Mouse (Mus musculus) lung, adult 18-20 months (tissue): ENCODE results near the gene Vrk1.

Experiments used
- DNase-seq, 2 experiments: peaks; one replicate each; pipeline ENCODE4 v3.0.0; 2022; ENCODE audit warnings: mixed read lengths in 2 of 2

Gene Vrk1

GRCm38 (mm10) chr12:106010065-106010915 is at the start of gene Vrk1:
TSS of gene Vrk1 (plus strand) at chr12:106010228.
- peak; percentile 98 for DNase-seq

DNA sequence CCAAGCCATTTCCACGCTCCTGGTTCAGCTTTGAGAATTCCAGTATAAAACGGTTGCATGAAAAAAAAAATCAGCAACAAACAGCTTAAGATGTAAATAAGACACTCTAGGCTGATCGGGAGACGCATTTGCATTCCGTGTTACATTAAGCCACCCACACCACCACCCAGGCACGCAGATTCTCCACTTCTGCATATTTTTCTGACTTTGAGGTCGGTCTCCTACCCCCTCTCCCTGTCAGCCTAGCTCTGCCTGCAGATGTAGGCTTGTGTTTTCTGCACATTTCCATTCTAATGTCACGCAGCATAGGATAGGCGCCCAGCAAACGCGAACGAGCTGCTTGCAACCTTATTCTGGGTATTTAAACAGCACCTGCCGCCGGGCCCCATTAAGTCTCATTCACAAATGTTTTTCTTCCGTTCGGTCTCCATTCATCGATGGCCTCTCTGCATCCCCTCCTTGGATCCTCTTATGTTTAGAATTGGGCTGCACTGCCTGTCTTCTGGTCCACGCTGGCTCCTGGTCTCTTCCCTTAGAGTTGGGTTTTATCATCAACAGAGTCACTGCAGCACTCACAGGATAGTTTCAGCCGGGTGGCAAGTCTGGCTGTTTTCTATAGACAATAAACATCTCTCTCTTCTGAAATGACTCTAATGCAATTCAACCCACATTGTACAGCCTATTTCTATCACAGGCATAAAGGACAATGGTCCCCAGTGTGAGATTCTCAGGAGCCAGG is 49.3 kb upstream of the Vrk1 start:
- DNase-seq = no peak

DNA sequence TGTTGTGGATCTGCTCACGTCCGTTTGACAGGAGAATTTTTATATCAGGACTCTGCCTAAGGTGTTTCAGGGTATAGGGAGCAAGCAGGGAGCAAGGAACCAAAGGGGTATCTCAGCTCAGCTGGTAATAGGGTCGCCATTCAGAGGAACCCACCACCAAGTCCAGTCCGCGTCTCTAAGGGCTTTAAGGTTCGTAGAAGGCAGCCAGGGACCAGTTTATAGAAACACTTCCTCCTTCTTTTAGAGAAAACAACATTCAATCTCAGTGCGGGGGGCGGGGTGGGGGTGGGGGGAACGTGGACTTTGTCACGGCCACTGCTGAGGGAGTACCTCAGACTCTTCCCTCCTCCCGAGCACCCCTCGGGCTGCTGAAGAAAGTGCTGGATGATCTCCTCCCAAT is 48.4 kb upstream of the Vrk1 start:
- no peak for DNase-seq

- DNase-seq = peak; percentile 80 to 83
Observed at GRCm38 (mm10) chr12:105962103-105963011, 47.7 kb upstream of the Vrk1 start.

DNA sequence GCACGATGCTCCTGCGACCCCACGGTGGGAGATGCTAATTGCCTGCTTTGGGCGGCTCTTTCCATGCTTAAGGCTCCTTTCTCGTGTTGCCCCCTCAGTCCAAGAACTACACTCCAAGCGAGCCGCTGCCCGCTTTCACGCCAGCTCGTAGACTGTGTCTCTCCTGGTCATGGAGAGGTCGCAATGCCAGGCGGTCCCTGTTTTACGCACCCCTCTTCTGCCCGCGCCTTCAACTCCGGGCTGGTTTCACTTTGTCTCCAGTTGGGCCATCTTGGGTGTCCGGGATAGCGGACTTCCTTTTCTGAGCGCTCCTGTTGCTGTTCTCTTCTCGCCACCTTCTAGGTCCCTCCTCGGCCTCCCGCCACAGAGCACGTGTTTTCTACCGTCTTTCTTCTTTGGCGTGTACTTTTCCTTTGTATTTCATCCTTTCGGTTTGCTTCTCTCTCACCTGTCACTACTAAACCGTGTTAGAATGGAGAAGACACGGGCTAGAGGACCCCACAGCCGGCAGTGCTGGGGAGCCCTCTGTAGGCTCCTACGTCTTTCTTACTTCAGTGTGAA is 46.9 kb upstream of the Vrk1 start:
- DNase-seq = peak; percentile 32 to 33

DNA sequence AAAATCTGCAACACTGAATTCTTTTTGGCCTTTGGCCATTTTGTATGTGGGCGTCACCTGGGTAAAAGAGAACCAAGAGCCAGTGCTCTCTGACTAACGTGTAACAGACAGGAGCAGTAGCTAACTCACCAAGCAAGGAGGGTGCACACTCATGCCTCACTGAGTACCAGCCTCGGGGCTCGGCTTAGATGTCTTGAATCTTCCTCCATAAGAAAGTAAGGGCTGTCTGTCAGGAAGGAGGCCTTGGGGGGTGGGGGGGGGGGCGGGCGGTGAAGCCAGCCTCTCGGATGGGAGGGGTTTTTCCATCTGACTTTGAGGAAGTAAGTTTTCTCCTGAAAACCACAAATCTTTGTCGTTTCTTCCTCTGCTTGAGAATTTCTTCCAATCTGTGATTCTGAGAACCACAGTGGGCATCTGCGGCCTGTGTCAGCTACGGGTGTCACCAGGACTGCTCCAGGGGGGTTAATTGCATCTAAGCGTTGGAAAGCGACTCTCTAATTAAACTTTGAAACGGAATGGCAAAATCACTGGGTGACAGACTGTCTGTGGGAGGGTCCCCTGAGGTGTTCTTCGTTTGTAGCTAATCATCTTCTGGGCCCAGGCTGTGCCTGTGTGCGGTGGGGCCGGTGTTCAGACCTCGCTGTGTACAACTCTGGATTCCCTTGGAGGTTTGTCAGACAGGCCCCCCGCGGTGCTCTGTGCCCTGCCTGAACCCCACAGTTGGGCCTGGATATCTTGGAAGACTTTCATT is 43.0 kb upstream of the Vrk1 start:
- DNase-seq = no peak

DNA sequence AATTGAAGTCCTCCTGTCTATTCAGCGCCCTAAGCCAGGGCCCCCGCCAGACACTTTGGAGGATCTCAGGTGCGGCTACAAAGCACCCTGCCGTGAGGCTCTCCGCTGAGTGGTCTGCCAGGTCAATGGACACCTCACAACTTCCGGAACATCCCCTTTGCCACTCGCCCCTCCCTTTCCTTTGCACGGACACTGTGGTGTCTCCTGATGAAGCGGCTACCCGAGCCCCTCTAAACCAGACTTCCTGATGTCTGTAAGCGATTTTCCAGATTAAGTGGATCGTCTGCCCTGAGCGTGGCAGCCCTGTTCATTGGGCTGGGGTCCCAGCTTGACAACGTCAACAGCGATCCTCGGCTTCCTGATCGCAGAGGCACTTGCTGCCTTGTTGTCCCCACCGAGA is 42.2 kb upstream of the Vrk1 start:
- no peak for DNase-seq

GRCm38 (mm10) chr12:105971182-105971581 is 38.8 kb upstream of the Vrk1 start:
- peak; percentile 21 to 35 for DNase-seq

DNA sequence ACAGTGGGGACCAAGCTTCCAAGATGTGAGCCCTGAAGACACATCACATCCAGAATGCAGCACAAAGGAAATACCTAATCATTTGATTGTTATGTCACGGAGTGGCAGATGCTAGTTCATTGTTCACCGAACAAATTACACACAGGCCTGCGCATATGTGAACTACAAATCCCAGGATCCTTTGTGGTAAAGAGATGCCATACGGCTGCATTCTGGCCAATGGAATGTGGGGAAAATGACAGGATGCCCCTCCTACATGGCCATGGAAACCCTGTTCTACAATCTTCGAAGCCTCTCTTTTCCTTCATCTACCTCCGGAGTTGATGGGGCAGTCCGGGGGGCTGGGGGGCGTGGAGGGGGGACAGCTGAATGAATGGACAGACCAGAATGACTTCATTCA is 37.4 kb upstream of the Vrk1 start:
- DNase-seq = no peak

DNA sequence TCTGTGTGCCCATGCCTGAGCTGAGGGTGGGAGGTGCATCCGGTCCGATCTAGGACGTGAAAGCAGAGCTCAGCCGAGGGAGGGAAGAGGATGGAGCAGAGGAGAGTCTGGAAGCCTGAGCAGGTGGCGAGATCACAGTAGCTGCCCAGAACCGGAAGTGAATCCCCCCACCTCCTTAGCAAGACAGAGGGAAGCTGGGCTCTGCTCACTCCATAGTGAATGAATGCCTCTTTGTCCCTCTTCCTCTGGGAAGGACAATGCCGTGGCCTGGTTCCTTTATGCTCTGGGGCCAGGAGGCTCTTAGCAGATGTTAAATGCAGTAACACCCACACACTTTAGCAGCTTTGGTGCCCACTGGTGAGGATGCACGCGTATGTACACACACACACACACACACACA is 36.3 kb upstream of the Vrk1 start:
- DNase-seq = no peak

- DNase-seq = no peak
Observed at GRCm38 (mm10) chr12:105974107-105974506, 35.9 kb upstream of the Vrk1 start.

DNA sequence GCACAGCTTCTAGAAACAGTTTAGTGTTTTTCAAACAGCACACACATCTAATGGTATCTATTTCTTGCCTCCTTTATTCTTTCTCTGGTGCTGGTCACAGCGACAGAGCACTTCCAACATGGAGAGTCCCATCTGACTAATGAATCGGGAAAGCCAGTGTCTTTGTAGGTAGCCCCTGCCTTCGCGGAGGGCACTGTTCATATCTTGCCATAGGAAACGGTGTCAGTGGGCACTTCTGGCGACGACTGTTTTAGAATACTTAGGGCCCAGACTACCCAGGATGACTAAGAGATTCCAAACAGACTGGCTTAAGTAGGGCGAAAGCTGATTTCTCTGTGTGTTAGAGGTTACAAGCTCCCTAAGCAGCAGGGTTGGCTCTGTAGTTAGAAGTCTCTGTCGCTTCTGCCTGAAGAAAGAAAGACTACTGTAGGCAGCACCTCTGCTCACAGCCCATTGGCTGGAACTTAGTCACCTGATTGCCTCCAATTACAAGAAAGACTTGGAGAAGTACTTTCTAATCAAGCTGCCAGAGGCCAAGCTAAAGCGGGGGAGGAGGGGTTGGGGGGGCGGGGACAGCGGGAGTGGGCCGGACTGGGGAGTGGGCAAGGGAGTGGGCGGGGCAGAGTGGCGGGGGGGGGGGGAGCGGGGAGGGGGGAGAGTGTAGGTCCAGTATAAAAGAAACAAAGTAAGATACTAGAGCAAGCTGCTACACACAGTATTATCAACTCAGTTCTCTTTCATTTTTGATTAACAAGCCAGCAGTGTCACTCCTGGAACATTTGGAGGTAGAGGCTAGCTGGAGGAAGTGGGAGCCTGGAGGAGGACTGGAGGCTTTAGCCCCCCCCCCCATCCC is 28.7 kb upstream of the Vrk1 start:
- DNase-seq = peak; percentile 59 to 63

- no peak for DNase-seq
Observed at GRCm38 (mm10) chr12:105981974-105982305, 28.1 kb upstream of the Vrk1 start.

DNA sequence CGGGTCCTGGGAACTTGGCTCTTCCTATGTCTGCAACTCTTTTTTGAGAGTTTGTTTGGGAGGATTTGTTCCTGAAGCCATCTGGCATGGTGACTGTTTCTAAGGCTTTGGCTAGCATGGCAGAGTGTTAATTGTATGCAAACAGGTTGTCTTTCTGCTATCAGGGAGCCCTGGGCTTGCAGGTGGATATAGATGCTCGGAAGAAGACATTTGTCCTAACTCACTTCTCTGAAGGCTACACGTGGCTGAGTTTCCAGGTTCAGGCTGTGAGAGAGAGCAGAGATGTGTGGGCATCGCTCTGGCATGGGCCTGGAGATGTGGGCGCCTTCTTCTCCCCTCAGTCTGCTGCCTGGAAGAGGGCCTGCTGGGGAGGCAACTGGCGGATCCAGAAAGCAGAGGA is 27.4 kb upstream of the Vrk1 start:
- no peak for DNase-seq

- DNase-seq = no peak
Observed at GRCm38 (mm10) chr12:105983499-105983898, 26.5 kb upstream of the Vrk1 start.

DNA sequence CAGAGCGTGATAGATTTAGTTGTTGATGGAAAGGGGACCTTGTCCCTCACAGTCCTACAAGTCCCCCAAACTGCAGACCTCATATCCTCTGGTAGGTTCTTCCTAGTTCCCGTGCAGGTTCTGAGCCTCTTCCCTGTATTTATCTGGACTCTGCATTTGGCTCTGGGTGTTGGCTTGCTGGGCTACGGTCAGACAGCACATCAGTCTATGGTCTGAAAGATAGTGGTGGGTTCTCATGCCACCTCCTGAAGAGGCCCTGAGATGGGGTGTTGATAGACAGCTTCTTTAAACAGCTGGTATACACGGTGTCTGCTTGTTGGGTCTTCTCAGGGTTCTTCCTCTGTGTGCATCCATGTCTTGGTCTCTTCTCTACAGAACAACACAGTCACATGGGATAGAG is 21.6 kb upstream of the Vrk1 start:
- DNase-seq = no peak

GRCm38 (mm10) chr12:105992756-105993155 is 17.3 kb upstream of the Vrk1 start:
- DNase-seq = no peak

GRCm38 (mm10) chr12:105993356-105993755 is 16.7 kb upstream of the Vrk1 start:
- no peak for DNase-seq

GRCm38 (mm10) chr12:105995940-105996339 is 14.1 kb upstream of the Vrk1 start:
- no peak for DNase-seq

DNA sequence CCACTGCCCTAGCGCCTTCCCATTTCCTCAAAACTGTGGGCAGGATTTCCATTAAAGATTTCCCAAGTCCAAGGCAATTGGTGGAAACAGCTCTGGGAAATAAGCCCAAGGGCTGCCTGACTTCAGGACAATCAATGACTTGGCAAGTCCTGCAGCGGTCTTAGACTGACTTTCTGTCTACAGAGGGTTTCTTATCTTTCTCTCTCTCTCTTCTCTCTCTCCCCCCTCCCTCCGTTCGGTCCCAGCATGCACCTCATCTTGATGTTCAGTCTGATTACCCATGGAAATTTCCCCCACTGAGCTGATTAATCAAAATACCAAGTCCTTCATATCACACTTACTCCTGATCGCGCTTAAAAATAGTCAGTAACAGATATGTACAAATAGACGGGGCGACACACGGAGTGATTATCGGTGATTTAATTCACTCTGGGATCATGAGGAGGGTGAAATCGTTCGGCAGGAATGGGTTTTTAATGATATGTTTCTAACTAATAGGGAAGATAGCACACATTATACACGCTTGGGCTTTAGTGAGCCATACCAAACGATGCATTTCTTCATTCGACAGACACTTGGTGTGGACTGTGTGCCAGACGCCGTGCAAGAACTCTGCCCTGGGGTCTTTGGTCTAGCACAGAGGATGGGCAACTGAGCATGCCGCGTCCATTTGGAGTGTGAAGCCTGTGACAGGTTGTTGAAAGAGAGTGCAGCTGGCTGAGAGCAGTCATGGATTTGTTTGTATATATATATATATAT is 12.8 kb upstream of the Vrk1 start:
- DNase-seq = no peak
